Mouse (Mus musculus): ENCODE data around the gene Ipo5. TPM values are rescaled to one million over a fixed set of nuclear protein-coding genes. Genes with fewer than 3 reads are reported as not detected.

Ipo5 gene
- 10 to 100 TPM; 73.4 to 85.3 (median 75.3) TPM for total RNA-seq (2022)

DNA sequence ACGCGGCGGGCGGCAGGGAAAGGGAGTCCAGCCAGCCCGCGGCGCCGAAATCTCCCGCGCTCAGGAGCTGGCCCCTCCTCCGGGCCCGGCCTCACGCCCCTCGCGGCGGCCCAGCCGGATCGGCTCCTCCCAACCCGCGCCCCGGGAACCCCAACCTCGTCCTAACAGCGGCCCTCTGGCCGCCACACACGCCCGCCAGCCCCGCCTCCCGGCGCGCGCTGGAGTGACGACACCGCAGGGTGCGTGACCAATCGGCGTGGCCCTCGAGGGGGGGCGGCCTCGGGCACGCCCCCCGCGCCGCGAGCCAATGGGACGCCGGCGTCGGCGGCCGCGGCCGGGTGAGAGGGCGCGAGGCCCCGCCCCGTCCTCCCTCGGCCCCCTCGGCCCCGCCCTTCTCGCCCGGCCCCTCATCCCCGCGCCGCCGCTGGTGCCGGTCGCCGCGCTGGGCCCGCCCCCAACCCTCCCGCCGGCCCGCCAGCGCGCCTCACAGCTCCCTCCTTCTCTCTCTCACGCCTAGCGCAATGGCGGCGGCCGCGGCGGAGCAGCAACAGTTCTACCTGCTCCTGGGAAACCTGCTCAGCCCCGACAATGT, at the start of gene Ipo5:
Gene Ipo5 (plus strand): TSS at position 492 of the 592 bp plus-strand sequence.
- peak; percentile 93 for DNase-seq

DNA sequence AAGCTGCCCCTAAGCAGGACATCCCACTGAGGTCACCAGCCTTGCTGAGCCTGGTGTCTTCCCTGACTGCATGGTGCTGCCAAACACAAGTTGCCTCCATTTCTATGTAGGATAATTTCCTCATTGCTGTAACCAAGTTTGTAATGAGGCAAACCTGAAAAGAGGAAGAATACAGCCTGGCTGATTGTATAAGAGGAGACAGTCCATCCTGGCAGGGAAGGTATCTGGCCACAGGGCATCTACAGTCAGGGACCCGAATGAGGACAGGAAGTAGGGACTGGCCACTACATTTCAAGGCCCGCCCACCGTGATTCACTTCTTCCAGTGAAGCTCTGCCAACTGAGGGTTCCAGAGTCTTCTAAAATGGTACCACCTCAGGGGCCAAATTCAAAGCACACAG, 47.8 kb upstream of the Ipo5 start:
- DNase-seq: no peak

DNA sequence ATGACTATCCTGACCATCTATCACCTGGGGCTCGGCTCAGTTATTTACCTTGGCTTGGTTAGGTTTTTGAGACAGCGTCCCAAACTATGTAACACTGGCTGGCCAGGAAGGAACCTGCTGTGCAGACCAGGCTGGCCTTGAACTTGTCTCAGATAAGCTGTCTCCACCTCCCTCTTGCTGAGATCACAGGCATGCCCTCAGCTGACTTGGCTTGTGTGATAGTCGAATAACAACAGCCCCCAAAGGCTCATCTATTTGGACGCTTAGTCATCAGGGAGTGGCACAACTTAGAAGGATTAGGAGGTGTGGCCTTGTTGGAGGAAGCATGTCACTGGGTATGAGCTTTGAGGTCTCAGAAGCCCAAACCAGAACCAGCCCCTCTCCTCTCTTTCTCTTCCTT, 46.1 kb upstream of the Ipo5 start:
- DNase-seq: no peak

DNA sequence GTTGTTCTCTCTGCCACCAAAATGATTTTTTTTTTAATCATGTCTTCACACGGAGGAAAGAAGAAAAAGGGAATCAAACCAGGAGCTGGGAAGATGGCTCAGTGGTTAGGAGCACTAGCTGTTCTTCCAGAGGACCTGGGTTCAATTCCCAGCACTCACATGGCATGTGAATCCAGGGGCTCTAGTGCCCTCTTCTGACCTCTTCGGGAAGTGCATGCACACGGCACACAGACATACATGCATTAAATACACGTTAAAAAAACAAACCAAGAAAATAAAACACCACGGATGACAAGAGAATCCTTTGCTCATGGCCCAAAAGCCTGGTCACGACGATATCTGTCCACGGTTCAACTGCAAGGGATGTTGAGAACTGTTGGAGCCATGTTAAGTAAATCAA, 44.5 kb upstream of the Ipo5 start:
- DNase-seq: no peak

DNA sequence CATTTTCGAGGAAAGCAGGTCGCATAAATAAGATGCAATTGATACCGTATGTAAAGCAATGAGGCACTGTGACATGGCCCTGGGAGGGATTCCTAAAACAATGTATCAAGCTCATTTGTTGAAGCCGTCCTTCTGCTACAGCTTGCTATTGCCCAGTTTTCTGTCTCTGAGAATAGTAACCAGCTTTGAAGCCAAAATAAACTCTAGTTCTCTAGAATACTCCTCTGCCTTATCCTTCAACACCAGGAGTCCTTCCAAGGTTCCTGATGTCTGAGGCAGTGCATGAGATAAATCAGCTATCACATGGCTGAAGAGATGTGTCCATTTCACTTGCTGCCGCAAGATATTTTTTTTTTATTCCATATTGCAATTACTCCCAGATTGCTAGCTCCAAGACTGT, 43.9 kb upstream of the Ipo5 start:
- no peak for DNase-seq

DNA sequence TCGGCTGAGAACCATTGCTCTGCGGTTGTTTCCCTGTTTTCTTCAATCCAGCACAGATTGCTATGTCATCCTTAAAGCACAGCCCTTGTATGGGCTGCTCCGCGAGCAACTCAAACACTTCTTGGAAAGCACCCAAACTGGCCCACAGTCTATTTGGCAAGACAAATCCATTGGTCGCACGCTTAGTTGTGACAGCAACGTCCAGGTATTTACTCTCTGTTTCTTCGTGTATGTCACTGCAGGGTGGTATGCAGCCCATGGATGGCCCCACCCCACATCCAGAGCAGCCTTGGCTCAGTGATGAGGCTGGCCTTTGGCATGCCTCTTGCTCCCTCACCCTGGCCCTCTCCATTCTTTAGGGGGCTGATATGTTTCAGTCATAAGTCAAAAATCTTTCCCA, 42.5 kb upstream of the Ipo5 start:
- DNase-seq: no peak

DNA sequence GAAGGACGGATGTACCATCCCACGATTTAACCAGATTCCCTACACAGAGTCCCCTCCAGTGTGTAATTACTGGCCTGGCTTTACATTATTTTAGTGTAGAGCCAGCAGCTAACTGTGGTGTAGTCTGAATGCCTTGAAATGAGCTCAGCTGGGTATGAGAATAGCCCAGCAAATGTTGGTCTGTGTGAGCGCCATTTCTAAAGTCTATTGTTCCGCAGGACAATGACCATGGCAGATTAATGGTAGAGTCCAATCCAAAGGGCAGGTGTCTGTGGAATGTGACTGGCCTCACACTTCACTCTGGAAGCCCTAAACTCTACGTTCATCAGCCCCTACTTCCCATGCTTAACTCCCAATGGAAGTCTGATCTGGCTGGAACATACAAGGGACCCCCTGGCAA, 40.3 kb upstream of the Ipo5 start:
- no peak for DNase-seq

DNA sequence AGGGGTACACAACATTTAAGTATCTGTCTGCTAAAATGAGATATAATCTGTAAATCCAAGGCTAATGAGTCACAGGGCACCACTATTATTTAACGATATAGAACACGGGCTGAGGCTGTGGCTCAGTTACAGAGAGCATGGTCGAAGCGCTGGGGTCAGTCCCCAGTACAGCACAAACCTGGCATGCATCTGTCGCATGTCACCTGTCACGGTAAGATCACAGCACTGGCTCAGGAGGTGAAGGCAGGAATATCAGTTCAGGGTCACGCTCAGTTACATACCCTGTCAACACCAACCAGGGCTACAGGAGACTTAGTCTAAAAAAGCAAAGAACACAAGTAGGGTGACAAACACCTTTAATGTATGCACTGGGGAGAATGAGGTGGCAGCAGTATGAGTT, 36.6 kb upstream of the Ipo5 start:
- no peak for DNase-seq

DNA sequence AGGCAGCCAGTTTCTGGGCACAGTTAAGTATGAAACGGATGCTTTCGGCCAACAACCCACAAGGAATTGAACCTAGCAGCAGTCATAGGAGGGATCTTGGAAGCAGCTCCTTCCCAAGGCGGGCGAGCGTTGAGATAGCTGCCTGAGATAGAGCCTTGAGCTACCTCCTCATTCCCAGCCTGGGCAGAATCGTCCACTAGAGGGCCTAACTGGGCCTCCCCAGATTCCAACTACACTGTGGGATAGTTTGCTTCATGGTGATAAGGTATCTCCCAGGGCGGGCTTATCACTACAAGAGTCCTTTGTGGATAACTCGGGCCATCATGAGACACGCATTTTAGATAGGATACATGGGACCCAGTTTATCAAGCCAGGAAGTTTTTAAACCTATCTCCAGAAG, 35.9 kb upstream of the Ipo5 start:
- DNase-seq: peak; percentile 14

DNA sequence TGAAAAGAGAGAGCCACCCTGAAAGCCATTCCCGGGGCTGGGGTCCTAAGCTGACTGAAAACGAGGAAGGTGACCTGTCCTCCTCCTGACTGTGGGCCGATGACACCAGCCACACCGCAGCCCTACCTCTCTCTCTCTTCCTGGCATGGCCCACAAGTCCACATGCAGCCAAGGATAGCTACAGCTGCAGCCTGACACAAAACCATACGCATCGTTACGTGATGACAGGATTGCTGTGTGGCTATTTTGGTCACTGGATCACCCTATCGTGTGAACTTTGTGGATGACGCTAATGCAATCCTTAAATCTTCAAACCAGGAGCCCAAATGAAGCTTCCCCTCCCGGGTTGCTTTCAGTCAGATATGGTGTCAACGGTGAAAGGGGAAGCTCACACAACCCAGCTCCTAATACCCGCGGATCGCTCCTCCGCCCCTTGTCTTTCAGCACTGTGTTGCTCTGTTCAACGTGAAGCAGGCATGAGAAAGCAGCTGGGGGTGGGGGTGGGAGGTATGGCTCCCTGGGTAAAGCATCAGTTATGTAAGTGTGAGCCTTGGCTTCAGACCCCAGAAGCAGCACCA, 35.1 kb upstream of the Ipo5 start:
- no peak for DNase-seq

DNA sequence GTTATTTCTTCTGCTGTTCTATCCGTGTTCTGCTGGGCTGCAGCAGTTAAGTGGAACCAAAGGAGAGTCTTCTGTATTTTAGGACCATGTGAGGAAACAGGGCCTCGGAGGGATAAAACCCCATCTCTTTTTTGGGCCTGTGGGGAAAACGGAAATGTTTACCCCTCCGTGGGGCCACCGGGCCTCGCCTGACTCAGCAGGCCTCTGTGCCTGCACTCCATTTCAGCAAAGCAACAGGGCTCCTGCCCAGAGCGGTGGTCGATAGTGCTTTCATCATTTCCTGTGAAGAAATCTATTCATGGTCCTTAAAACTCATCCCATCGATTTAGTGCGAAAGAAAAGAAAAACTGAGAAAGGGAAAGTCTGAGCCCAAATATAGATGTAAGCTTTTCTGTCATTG, 33.9 kb upstream of the Ipo5 start:
- no peak for DNase-seq

DNA sequence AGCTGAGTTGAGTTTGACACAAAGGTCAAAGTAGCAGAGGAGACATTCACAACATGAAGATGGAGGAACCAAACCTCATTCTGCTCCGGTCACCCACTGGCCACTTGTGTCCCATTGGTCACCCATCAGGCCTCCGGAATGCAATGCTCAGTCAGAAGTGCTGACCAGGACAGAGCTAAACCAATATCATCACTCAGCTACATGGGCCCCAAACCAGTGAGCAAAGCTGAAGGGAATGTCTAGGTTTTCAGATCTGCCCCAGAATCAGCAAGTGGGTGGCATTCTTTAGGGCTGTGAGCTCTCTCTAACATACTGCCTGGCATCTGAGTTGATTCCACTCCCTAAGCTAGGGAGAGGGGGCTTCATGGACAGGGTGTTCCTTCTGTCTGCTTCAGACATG, 32.0 kb upstream of the Ipo5 start:
- DNase-seq: no peak

DNA sequence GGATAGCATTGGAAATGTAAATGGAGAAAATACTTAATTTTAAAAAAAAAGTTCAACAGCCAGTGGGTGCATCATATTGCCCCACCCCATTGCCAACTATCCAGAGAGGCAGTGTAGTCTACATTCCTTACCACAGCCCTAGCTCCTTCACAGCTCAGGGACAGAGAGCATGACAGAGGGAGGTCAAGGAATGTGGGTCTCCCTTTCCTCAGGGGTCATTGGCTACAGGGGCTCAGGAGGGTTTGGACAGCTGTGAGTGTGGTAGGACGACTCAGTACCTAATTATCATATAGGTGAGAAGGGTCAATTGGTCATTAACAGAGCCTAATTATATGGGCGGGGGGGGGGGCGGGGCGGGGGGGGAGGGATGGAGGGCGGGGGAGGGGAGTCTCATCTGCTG, 30.4 kb upstream of the Ipo5 start:
- no peak for DNase-seq

DNA sequence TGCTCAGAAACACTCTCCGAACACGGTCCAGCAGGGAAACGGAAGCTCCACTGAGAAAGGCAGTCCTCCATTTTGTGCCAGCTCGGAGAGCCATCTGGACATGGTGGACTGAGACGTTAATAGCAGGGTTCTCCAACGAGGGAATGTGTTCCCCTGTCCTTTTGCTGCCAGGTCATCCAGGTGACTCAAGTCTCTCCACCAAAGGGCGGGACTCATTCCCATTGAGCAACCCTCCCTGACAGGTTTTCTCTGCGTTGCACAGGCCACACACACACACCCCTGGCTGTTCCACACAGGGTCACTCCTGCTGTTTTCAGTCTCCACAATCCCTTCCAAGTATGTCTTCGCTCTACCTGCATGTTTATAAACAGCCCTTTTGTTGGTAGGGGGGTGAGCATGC, 30.0 kb upstream of the Ipo5 start:
- no peak for DNase-seq

DNA sequence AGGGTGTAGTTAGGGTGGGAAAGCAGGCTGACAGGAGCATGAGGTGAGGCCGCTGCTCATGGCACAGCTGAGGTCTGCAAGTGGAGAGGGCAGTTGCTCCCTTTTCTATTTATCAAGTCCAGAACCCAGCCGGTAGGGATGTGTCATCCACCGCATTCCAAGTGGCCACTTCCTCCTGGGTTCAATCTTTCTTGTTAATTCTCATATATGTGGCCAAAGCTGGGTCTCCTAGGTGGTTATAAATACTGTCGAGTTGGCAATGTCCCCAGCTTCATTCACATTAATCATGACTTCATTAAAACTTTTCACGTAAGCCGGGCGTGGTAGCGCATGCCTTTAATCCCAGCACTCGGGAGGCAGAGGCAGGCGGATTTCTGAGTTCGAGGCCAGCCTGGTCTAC, 22.3 kb upstream of the Ipo5 start:
- DNase-seq: no peak

DNA sequence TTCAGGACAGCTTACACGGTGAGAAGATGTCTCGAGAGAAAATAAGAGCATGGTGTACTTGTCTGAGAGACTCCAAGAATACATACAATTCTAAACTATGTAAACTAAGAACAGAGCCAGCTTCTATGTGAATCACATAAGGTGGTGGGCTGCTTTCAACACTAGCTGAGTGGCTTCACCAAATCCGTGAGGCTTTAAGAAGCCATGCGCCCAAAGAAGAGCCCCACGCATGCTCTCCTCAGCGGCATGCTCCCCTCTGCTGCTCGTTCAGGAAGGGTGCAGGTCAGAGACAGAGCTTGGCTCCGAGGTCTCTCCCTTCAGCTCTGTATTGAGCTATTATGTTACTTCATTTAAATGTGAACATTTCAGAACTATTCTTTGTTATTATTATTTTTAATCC, 18.7 kb upstream of the Ipo5 start:
- no peak for DNase-seq

DNA sequence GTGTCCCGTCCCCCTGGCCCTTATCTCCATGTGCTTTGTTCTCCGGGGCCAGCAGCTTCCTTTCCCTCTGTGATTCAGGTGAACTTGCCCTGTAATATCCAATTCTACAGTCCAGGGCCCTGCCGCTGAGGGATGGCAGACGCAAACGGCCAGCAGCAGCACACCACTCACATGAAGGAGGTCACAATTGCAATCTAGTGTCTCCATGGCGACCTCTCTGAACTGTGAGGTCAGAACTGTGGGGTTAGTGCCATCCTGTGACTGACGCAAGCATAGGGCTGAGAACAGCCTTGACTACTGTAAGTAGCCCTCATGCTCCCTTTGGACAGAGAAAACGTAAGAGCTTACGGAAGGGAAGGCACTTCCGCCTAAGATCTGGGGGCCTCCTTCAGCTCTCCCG, 14.4 kb upstream of the Ipo5 start:
- DNase-seq: no peak

DNA sequence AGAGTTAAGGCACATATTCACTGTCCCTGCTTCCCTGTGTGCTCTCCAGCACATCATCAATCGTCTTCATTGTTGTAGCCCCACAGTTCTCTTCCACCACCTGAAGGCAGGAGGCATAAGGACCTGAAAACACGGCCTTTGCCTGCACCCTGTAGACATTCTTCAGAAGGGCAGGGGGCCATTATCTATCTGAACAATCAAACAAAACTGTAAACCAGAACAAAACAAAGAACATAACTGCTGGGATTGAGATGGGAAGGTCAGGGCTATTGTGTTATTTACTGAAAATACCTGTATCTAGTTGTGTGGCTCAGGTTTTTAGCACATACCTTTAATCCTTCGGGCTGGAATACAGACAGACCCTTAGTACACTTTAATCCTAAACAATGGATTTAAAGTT, 12.1 kb upstream of the Ipo5 start:
- DNase-seq: no peak

DNA sequence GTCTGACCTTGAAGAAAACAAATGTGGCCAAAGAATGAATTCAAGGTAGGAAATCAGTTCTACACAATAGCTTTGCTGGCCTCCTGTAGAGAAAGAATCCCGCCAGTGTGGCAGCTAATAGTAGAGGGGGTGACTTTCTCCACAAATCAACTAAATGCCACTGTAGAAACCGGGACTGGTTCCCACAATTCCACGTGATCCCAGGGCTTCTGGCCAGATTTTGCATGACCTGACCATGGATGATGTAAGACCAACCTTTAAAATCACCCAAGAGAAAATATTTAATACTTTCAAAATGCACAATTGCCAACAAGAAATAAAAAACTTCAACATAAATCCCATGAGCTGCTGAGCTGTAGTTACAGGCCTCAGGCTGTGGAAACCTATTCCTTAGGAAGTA, 1.6 kb upstream of the Ipo5 start:
- peak; percentile 81 for DNase-seq

DNA sequence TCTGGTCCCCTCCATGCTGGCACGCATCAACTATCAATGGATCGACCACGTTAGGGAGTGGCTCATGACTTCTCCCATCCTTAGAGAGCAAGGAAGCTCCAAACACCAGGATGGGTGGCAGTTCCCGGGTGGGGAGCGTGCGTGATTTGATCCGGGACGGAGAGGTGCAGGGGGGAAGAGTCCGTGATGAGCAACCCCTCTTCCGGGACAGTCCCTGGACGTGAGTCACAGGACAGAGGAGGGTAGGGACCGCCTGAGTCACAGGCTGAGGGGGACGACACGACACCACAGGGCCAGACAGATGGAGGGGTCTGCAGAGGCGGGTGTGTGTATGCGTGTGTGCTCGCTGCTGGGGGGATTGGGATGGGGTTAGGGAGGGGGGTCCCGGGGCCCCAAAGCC, 704 bp upstream of the Ipo5 start:
- peak; percentile 66 for DNase-seq

DNA sequence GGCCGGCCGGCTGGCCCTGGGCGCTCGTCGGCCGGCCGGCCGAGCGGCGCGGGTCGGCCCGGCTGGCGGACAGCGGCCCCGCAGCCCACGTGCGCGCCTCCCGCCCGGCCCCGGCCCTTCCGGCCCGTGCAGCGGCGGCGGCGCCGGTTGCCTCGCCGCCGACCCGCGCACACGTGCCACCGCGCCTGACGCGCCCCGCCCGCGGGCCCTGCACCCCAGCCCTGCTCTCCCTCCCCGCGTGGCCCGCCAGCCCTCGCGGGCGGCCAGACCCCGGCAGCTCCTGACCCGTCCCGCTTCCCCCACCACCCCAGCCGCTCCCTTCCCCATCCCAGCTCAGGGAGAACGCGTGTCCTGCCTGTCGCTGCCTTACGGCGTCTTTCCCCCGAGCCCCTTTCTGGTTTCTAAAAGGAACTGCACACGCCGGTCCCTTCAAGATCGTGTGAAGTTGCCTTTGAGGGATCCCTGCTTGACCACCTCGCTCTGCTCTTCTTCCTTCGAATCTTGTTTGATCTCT, 421 bp downstream of the Ipo5 start:
- peak; percentile 18 for DNase-seq

DNA sequence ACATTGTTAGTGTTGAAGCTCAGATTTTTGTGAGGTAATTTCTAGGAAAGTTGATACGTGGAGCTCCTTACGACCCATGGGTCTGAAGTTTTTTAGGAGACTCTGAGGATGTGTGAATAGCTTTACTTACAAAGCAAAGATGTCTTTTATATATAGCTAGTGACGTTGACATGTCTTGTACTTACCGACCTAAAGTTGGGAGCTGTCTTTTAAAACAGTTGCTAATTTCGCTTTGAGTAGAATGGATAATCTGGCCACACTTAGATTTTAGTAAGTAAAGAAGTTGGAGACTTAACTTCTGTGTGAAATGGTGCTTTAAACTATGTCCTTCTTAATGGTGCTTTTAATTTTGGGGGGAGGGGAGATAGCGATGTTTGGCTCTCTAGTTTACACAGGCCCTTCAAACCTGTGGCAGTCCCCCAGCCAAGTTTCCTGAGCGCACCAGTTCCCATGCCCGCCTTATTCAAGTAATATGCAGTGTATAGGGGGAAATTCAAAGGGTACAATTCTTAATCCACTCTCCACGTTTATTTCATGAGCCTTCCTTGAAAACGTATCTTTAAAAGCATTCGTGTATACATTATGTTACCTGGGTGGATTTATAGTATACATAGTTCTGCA, 1.2 kb downstream of the Ipo5 start:
- no peak for DNase-seq

DNA sequence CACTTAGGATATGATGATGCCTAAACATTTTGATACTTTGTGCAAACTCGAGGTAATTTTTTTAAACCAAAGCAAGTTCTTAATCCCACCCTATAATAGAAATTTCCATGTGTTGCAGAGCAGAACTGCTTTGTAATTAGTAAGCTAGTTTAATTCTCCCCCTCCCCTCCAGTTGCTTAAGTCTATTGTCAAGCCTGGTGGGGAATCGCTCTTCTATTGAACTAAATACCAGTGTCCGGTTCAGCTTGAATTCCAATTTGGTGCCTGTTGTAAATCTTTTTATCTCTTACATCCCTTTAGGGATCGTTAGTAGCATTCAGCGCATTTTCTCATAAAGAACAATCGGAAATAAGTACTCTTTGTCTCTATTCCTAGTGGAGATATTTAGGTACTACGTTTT, 1.9 kb downstream of the Ipo5 start:
- no peak for DNase-seq

DNA sequence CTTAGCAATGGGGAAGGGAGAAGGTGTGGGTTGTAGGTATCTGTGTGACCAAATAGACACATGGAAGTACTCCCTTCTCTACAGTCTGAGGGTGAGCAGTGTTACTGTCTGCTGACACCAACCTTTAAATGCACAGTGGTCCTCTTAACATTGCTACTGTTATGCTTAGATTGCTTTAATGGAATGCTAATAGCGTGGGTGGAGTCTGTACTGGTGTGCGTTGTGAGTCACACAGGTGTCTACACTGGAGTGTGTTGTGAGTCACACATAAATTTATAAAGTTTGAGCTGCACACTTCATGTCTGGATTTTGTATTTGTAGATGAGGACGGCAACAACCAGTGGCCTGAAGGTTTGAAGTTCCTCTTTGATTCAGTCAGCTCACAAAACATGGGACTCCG, 10.8 kb downstream of the Ipo5 start:
- DNase-seq: no peak

DNA sequence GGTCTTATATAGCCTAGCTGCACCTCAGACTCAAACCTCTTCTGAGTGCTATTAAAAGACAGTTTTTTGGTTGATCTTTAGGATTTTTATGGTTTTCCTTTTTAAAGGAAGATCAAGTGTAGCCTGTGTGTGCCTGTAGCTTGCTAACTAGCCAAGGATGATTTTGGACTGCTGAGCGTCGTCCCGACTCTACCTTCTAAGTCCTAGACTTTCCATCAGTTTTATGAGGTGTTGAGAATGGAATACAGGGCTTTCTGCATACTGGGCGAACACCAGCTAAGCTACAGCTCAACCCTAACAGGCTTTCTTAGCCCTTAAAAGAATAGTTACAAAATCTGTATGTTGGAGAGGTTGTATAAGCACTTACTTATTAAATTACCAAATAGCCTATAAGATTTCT, 13.0 kb downstream of the Ipo5 start:
- no peak for DNase-seq

All from adrenal gland, adult 8-10 months (tissue).